Comparison of ENCODE assay signal across 8 mouse cellular contexts in the genomic region with DNA sequence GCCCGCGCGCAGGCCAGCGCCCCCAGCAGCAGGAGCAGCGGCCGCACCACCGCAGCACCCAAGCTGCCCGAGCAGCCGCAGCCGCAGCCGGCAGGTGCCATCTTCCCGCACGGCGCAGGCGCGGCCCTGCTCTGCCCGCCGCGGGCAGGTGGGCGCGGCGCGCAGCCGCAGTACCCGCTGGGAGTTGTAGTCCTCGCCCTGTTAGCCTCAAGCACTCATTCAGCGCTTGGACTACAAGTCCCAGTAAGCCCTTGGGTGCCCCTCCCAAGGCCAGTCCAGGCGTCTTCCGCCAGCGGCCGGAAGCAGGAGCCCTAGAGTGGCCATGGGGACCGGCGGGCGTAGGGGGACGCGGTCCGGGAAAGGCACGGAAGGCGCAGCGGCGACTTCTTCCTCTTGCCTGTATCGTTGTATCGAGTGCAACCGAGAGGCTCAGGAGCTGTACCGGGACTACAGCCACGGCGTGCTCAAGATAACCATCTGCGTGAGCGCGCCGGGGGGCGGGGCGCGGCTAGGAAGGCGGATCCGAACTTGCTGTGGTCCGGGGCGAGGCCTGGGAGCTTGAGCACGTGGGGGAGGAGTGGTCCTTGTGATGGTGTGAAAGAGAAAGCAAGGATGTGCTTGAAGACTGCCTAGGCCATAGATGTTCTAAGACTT. TPM values are rescaled to one million over a fixed set of nuclear protein-coding genes. Genes with fewer than 3 reads are reported as not detected.
DNase-seq lines count a peak whose midpoint lies in the region; ATAC-seq and TF ChIP-seq lines count a peak whose summit lies in the region.

TSS of gene Ttc13 (minus strand) at position 122 of the 654 bp plus-strand sequence.
TSS of gene Arv1 (plus strand) at position 278 of the 654 bp plus-strand sequence.

- peaks cover 20% of the 10 kb centered on the region for H3K4me1 ChIP-seq in embryonic facial prominence, embryonic 13.5 days
- H3K4me1 ChIP-seq in kidney, adult 2 months (ENCODE audit: control insufficient read depth, insufficient read depth, low read length): peaks cover 16% of the 10 kb centered on the region
- H3K4me1 ChIP-seq in limb, embryonic 12.5 days (replicated peaks): peaks cover 24% of the 10 kb centered on the region
- peaks cover 27% of the 10 kb centered on the region for H3K4me1 ChIP-seq in midbrain, embryonic 15.5 days
- H3K4me1 ChIP-seq in spleen, adult 2 months (ENCODE audit: control insufficient read depth, insufficient read depth, insufficient read length): peaks cover 7% of the 10 kb centered on the region; the same call in 1 of the 2 replicates

- H3K4me3 ChIP-seq in embryonic facial prominence, embryonic 13.5 days: peak within 1 kb of the TSS; percentile 94
- peak within 1 kb of the TSS; percentile 77 for H3K4me3 ChIP-seq in kidney, adult 2 months (ENCODE audit: insufficient read depth, low read depth, low read length)
- H3K4me3 ChIP-seq in limb, embryonic 12.5 days (replicated peaks): peak within 1 kb of the TSS; percentile 98
- peak within 1 kb of the TSS; percentile 60 for H3K4me3 ChIP-seq in midbrain, embryonic 15.5 days
- peak within 1 kb of the TSS; percentile 86 for H3K4me3 ChIP-seq in spleen, adult 2 months (ENCODE audit: extremely low read depth, insufficient read depth, insufficient read length)

- peak; percentile 100 for ATAC-seq in embryonic facial prominence, embryonic 13.5 days (ENCODE audit: insufficient number of reproducible peaks, insufficient read depth, low FRiP score, low TSS enrichment, low read depth)
- ATAC-seq in limb, embryonic 12.5 days (ENCODE audit: insufficient number of reproducible peaks, insufficient read depth, low FRiP score, low TSS enrichment, low read depth): peak; percentile 100
- ATAC-seq in midbrain, embryonic 15.5 days (replicated peaks): peak; percentile 100

- no peak for TF ChIP-seq POLR2A in kidney, adult 2 months (IDR thresholded peaks at IDR 0.05; ENCODE audit: low read depth, low read length)
- TF ChIP-seq POLR2A in spleen, adult 2 months (IDR thresholded peaks at IDR 0.05; ENCODE audit: low read depth, low read length): peak; percentile 14

- peaks cover 10% of the 10 kb centered on the region for H3K36me3 ChIP-seq in embryonic facial prominence, embryonic 13.5 days
- H3K36me3 ChIP-seq in kidney, adult 2 months (ENCODE audit: control insufficient read depth, insufficient read depth, low read length): no peaks in the 10 kb centered on the region
- peaks cover 20% of the 10 kb centered on the region for H3K36me3 ChIP-seq in limb, embryonic 12.5 days
- H3K36me3 ChIP-seq in midbrain, embryonic 15.5 days (replicated peaks): peaks cover 4% of the 10 kb centered on the region
- H3K36me3 ChIP-seq in spleen, adult 2 months (ENCODE audit: control insufficient read depth, insufficient read depth, low read length): 0 out of 2 replicates have a peak, but pooled peaks cover 3% of the 10 kb centered on the region

- 0 out of 2 replicates have a peak within 1 kb of the TSS, but pooled peaks have one; percentile 17 for H3K27ac ChIP-seq in embryonic facial prominence, embryonic 13.5 days
- peak within 1 kb of the TSS; percentile 52; the same call in 1 of the 2 replicates for H3K27ac ChIP-seq in kidney, adult 2 months (ENCODE audit: insufficient read depth, low read depth, low read length)
- H3K27ac ChIP-seq in limb, embryonic 12.5 days: no peak within 1 kb of the TSS
- H3K27ac ChIP-seq in midbrain, embryonic 15.5 days: peak within 1 kb of the TSS; percentile 77
- peak within 1 kb of the TSS; percentile 72 for H3K27ac ChIP-seq in spleen, adult 2 months (ENCODE audit: insufficient read depth, low read length)

- peak within 1 kb of the TSS; percentile 86 for H3K9ac ChIP-seq in embryonic facial prominence, embryonic 13.5 days
- H3K9ac ChIP-seq in limb, embryonic 12.5 days (replicated peaks): peak within 1 kb of the TSS; percentile 88
- peak within 1 kb of the TSS; percentile 66 for H3K9ac ChIP-seq in midbrain, embryonic 15.5 days

- TF ChIP-seq CTCF in kidney, adult 2 months (conservative IDR thresholded peaks at IDR 0.05; ENCODE audit: insufficient read depth, insufficient read length, low read depth, low read length): no peak
- no peak for TF ChIP-seq CTCF in spleen, adult 2 months (IDR thresholded peaks at IDR 0.05; ENCODE audit: extremely low read depth, insufficient read depth, insufficient read length, insufficient replicate concordance)

- WGBS in embryonic facial prominence, embryonic 13.5 days: under 1% methylated on average over 59 of the region's 59 CpGs
- under 1% methylated on average over 59 of the region's 59 CpGs for WGBS in kidney, adult 2 months
- under 1% methylated on average over 59 of the region's 59 CpGs for WGBS in limb, embryonic 12.5 days
- 0% methylated on average over 57 of the region's 59 CpGs for WGBS in midbrain, embryonic 15.5 days
- under 1% methylated on average over 59 of the region's 59 CpGs for WGBS in spleen, adult 2 months

- H3K27me3 ChIP-seq in embryonic facial prominence, embryonic 13.5 days: no peaks in the 10 kb centered on the region
- no peaks in the 10 kb centered on the region for H3K27me3 ChIP-seq in kidney, adult 2 months (replicated peaks; ENCODE audit: control insufficient read depth, insufficient read depth, low read length)
- H3K27me3 ChIP-seq in limb, embryonic 12.5 days: no peaks in the 10 kb centered on the region
- H3K27me3 ChIP-seq in midbrain, embryonic 15.5 days (replicated peaks): no peaks in the 10 kb centered on the region
- H3K27me3 ChIP-seq in spleen, adult 2 months (ENCODE audit: control insufficient read depth, insufficient read depth, low read length): no peaks in the 10 kb centered on the region

- H3K4me2 ChIP-seq in embryonic facial prominence, embryonic 13.5 days: peak within 1 kb of the TSS; percentile 93
- peak within 1 kb of the TSS; percentile 88 for H3K4me2 ChIP-seq in limb, embryonic 12.5 days
- H3K4me2 ChIP-seq in midbrain, embryonic 15.5 days: peak within 1 kb of the TSS; percentile 73

- H3K9me3 ChIP-seq in embryonic facial prominence, embryonic 13.5 days: no peaks in the 10 kb centered on the region
- H3K9me3 ChIP-seq in limb, embryonic 12.5 days: no peaks in the 10 kb centered on the region
- no peaks in the 10 kb centered on the region for H3K9me3 ChIP-seq in midbrain, embryonic 15.5 days

- DNase-seq in 3134 (ENCODE audit: extremely low read depth, insufficient read length, low spot score): peak; percentile 99
- DNase-seq in adrenal gland, postnatal 36 days: peak; percentile 96 to 98
- DNase-seq in heart, adult 18-20 months: peak; percentile 95 to 98
- DNase-seq in kidney, adult 2 months: peak; percentile 98
- peak; percentile 93 to 96 for DNase-seq in spleen, adult 2 months (ENCODE audit: low read depth in 1 of 2, low spot score in 2 of 2)

RNA-seq across cellular contexts. Expression of gene Ttc13, which starts in this region (rescaled TPM):
- 10 to 100 TPM; 39.8 to 41.5 TPM for total RNA-seq in adrenal gland, postnatal 36 days (2021)
- polyA plus RNA-seq in embryonic facial prominence, embryonic 13.5 days (2015; fragmentation: Nextera tagmentation; extraction: Ambion mirVana): 39.5 and 39.6 TPM in 2 replicates
- 10 to 100 TPM; 14.7 to 15.0 TPM for total RNA-seq in heart, adult 18-20 months (2021)
- 9.4 and 11.8 TPM in 2 replicates for polyA plus RNA-seq in kidney, adult 2 months (2012; rRNA removed)
- 51.4 and 52.0 TPM in 2 replicates for polyA plus RNA-seq in limb, embryonic 12.5 days (2016; fragmentation: Nextera tagmentation; extraction: Ambion mirVana)
- polyA plus RNA-seq in midbrain, embryonic 15.5 days (2015; fragmentation: Nextera tagmentation; extraction: Ambion mirVana): 69.4 and 70.2 TPM in 2 replicates
- 18.5 and 21.1 TPM in 2 replicates for polyA plus RNA-seq in spleen, adult 2 months (2012; rRNA removed)

RNA-seq across cellular contexts. Expression of gene Arv1, which starts in this region (rescaled TPM):
- total RNA-seq in adrenal gland, postnatal 36 days (2021): 1 to 10 TPM; 8.7 to 9.8 TPM
- 27.0 and 30.1 TPM in 2 replicates for polyA plus RNA-seq in embryonic facial prominence, embryonic 13.5 days (2015; fragmentation: Nextera tagmentation; extraction: Ambion mirVana)
- 1 to 10 TPM; 3.6 to 4.0 TPM for total RNA-seq in heart, adult 18-20 months (2021)
- 8.8 and 13.9 TPM in 2 replicates for polyA plus RNA-seq in kidney, adult 2 months (2012; rRNA removed)
- polyA plus RNA-seq in limb, embryonic 12.5 days (2016; fragmentation: Nextera tagmentation; extraction: Ambion mirVana): 29.2 and 34.2 TPM in 2 replicates
- 32.7 and 37.6 TPM in 2 replicates for polyA plus RNA-seq in midbrain, embryonic 15.5 days (2015; fragmentation: Nextera tagmentation; extraction: Ambion mirVana)
- polyA plus RNA-seq in spleen, adult 2 months (2012; rRNA removed): 18.0 and 19.4 TPM in 2 replicates
